Mouse (Mus musculus) neural tube, embryonic 14.5 days (tissue): ENCODE data around the gene Loxl3. TPM values are rescaled to one million over a fixed set of nuclear protein-coding genes. Genes with fewer than 3 reads are reported as not detected.

Source experiments
- ATAC-seq: fragments of 200-750 bp; cut with Nextera tagmentation; 2 replicates; pipeline ENCODE4 v1.8.0; 2017; ENCODE audit warnings: low read depth, mild to moderate bottlenecking, moderate TSS enrichment, moderate library complexity
- H3K27ac ChIP-seq: fragments of 300-500 bp; sonication (generic); 2 replicates; pipeline ENCODE4 v1.5.1; 2014; ENCODE audit warnings: low read depth, mild to moderate bottlenecking, control low read depth, low read length, moderate library complexity, mixed read lengths
- H3K27me3 ChIP-seq: fragments of 300-500 bp; sonication (generic); 2 replicates; pipeline ENCODE4 v1.6.1; 2014; ENCODE audit warnings: low read length; ENCODE audit not compliant: control insufficient read depth, insufficient read depth
- H3K36me3 ChIP-seq: fragments of 300-500 bp; sonication (generic); 2 replicates; pipeline ENCODE4 v1.6.1; 2014; ENCODE audit warnings: low read length, mixed read lengths; ENCODE audit not compliant: control insufficient read depth, insufficient read depth
- H3K4me1 ChIP-seq: fragments of 300-500 bp; sonication (generic); 2 replicates; pipeline ENCODE4 v1.6.1; 2014; ENCODE audit warnings: low read length; ENCODE audit not compliant: control insufficient read depth, insufficient read depth
- H3K4me2 ChIP-seq: fragments of 300-500 bp; sonication (generic); 2 replicates; pipeline ENCODE4 v1.6.1; 2014; ENCODE audit warnings: mild to moderate bottlenecking, low read depth, low read length, control low read depth
- H3K4me3 ChIP-seq: fragments of 300-500 bp; sonication (generic); 2 replicates; pipeline ENCODE4 v1.5.1; 2014; ENCODE audit warnings: low read depth, low read length, control low read depth, mixed read lengths
- H3K9ac ChIP-seq: fragments of 300-500 bp; sonication (generic); replicated peaks from 2 replicates; pipeline ENCODE4 v1.6.1; 2014; ENCODE audit warnings: low read depth, mild to moderate bottlenecking, control low read depth, low read length, mixed read lengths
- H3K9me3 ChIP-seq: fragments of 300-500 bp; sonication (generic); 2 replicates; pipeline ENCODE4 v1.6.1; 2016; ENCODE audit warnings: low read length; ENCODE audit not compliant: control insufficient read depth
- WGBS: fragments of 180-500 bp; shearing (Covaris S2); extraction: QIAGEN DNeasy Blood & Tissue Kit; methylation state at CpG from one replicate; pipeline ENCODE4 v1.1.7; 2014; 5-methylcytosine and 5-hydroxymethylcytosine counted together
- polyA plus RNA-seq: library from polyadenylated mRNA; unstranded; fragments of >200 nt; fragmentation: Nextera tagmentation; extraction: Ambion mirVana; gene quantifications from 2 replicates; pipeline ENCODE4 v1.2.1, GENCODE M21; 2014

The Loxl3 gene
- polyA plus RNA-seq, 1 experiment from 2014 or later = 4.2 TPM

- ATAC-seq = 0 out of 2 replicates have a peak, but pooled peaks have one; percentile 4
- 3% methylated on average over 26 of the region's 26 CpGs for WGBS
Observed at GRCm38 (mm10) chr6:83053136-83053960, 19.4 kb downstream of the Loxl3 start.

DNA sequence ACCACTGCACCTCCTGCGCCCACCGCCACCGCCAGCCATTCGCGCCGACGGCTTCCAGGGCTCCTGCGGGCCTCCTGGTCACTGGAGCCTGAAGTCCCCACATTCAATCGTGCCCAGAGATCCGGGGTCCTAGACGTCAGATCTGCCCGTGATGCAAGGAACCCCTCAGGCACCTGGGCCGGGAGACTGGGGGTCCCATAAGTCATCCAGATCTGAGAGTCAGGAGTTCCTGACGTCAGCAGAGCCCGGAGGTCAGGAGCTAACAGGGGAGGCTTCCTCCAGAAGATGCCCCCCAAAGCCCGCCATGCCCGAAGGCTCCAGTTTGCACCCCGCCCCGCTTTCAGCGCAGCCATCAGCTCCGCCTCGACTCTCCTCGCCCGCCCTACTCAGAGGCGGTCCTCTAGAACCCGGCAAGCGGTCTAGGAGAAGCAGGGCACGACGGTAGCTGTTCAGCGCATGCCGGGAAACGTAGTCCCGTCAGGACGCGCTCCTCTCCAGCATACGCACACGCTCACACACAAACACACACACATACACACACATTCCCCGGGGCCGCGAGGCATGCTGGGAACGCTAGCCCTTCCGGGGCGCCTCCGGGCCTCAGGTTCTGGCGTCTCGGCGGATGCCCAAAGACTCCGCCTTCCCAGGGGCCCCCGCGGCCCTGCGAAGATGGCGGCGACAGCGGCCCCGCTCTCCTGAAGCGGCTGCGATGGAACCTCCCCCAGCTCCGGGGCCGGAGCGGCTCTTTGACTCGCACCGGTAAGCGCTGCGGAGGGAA lies 20.3 kb downstream of the Loxl3 start, which contains the start of gene Aup1:
Gene Aup1, plus strand, starts transcription at position 448 of the 778 bp plus-strand sequence.
- peak; percentile 97 for ATAC-seq
- Histone ChIP-seq H3K4me3 (peak within 1 kb of the TSS; percentile 77), H3K4me2 (peak within 1 kb of the TSS; percentile 95), H3K4me1 (peaks cover 24% of the 10 kb centered on the region), H3K27me3 (no peaks in the 10 kb centered on the region), H3K36me3 (peaks cover 18% of the 10 kb centered on the region), H3K9ac (peak within 1 kb of the TSS; percentile 74), H3K9me3 (no peaks in the 10 kb centered on the region), H3K27ac (peak within 1 kb of the TSS; percentile 85)
- under 1% methylated on average over 64 of the region's 64 CpGs for WGBS

More at GRCm38 (mm10) chr6:83053136-83053960, 19.4 kb downstream of the Loxl3 start:
- Histone ChIP-seq H3K36me3 (peaks cover 18% of the 10 kb centered on the region), H3K9me3 (no peaks in the 10 kb centered on the region), H3K27me3 (no peaks in the 10 kb centered on the region), H3K9ac (peak overlapping the region; percentile 74), H3K4me3 (peak overlapping the region; percentile 77), H3K4me2 (peak overlapping the region; percentile 95), H3K4me1 (peaks cover 24% of the 10 kb centered on the region), H3K27ac (peak overlapping the region; percentile 85)

DNA sequence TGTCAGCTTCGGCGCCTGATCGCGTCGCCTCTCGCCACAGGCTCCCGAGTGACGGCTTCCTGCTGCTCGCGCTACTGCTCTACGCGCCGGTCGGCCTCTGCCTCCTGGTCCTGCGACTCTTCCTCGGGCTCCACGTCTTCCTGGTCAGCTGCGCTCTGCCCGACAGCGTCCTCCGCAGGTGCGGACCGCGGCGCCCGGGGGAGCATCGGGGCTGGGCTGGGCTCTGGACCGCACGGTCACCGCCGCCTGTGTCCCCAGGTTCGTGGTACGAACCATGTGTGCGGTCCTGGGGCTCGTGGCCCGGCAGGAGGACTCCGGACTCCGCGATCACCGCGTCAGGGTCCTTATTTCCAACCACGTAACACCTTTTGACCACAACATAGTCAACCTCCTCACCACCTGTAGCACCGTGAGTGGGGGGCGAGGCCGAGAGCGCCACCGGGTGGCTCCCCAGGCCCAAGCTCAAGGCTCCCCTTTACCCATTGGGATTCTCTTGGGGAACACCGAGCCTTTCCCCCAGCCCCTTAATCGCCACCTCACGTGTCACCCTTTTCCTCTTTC lies 21.0 kb downstream of the Loxl3 start, which contains the start of gene Htra2:
Gene Htra2, minus strand, starts transcription at position 403 of the 561 bp plus-strand sequence.
- peak within 1 kb of the TSS; percentile 77 for H3K4me3 ChIP-seq
- WGBS = under 1% methylated on average over 45 of the region's 50 CpGs
- peaks cover 18% of the 10 kb centered on the region for H3K36me3 ChIP-seq
- no peaks in the 10 kb centered on the region for H3K27me3 ChIP-seq
- H3K27ac ChIP-seq = peak within 1 kb of the TSS; percentile 85
- peak within 1 kb of the TSS; percentile 74 for H3K9ac ChIP-seq
- H3K9me3 ChIP-seq = no peaks in the 10 kb centered on the region
- ATAC-seq = peak; percentile 38; the same call in 1 of the 2 replicates
- peak within 1 kb of the TSS; percentile 95 for H3K4me2 ChIP-seq
- H3K4me1 ChIP-seq = peaks cover 24% of the 10 kb centered on the region

DNA sequence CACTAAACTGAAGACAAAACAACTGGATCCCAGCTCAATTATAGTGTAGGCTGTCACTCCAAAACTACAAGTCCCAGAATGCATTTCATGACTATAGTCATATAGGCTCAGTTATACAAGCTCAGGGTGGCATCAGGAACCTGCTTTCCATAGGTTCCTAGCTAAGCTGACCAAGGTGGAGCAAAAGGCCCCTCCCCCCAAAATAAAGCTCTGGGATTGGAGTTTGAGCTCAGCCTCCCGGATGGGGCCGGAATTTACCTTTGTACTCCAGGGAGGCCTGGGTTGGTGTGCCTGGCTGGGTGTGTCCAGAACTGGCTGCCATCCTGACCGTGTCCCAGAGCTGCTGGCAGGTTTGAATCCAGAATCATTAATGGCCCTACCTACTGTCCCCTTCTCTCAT lies 23.8 kb downstream of the Loxl3 start, which contains the start of gene Dqx1:
Gene Dqx1, plus strand, starts transcription at position 55 of the 400 bp plus-strand sequence.
- ATAC-seq = no peak
- peaks cover 20% of the 10 kb centered on the region for H3K4me1 ChIP-seq
- peaks cover 12% of the 10 kb centered on the region for H3K36me3 ChIP-seq
- H3K9ac ChIP-seq = no peak within 1 kb of the TSS
- 0 out of 2 replicates have a peak, but pooled peaks cover 5% of the 10 kb centered on the region for H3K27me3 ChIP-seq
- no peak within 1 kb of the TSS for H3K4me2 ChIP-seq
- 60% methylated on average over 3 of the region's 3 CpGs for WGBS
- H3K27ac ChIP-seq = no peak within 1 kb of the TSS
- no peaks in the 10 kb centered on the region for H3K9me3 ChIP-seq
- no peak within 1 kb of the TSS for H3K4me3 ChIP-seq

GRCm38 (mm10) chr6:83058725-83059124 lies 24.8 kb downstream of the Loxl3 start:
- Histone ChIP-seq H3K27ac (no peak overlapping the region), H3K9me3 (no peaks in the 10 kb centered on the region), H3K27me3 (peaks cover 13% of the 10 kb centered on the region; the same call in 1 of the 2 replicates), H3K36me3 (peaks cover 12% of the 10 kb centered on the region), H3K4me2 (no peak overlapping the region), H3K4me1 (peaks cover 13% of the 10 kb centered on the region), H3K4me3 (no peak overlapping the region), H3K9ac (no peak overlapping the region)
- no peak for ATAC-seq
- 88% methylated on average over 2 of the region's 2 CpGs for WGBS

GRCm38 (mm10) chr6:83065995-83066394 lies 32.0 kb downstream of the Loxl3 start:
- ATAC-seq = no peak
- Histone ChIP-seq H3K4me2 (no peak overlapping the region), H3K4me1 (no peaks in the 10 kb centered on the region), H3K27ac (no peak overlapping the region), H3K27me3 (peaks cover 70% of the 10 kb centered on the region), H3K9me3 (no peaks in the 10 kb centered on the region), H3K36me3 (no peaks in the 10 kb centered on the region), H3K4me3 (no peak overlapping the region), H3K9ac (no peak overlapping the region)
- WGBS = 54% methylated on average over 8 of the region's 8 CpGs

DNA sequence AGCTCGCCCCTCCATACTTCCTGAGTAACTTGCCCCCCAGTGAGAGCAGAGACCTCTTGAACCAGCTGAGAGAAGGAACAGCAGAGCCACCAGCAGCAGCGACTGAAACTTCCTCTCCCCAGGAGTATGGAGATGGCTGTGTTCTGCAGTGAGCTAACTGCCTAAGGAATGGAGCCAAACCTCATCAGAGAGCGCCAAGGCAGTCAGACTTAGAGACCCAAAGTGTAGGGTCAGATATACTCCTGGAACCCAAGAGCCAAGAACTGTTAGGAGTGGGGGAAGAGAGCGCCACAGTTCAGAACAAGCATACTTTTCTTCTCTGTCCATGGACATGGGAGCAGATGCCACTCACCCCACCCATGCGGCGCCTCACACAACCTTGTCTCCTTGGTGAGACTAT lies 32.5 kb downstream of the Loxl3 start:
- H3K36me3 ChIP-seq = no peaks in the 10 kb centered on the region
- H3K27ac ChIP-seq = no peak overlapping the region
- no peaks in the 10 kb centered on the region for H3K4me1 ChIP-seq
- H3K27me3 ChIP-seq = peaks cover 74% of the 10 kb centered on the region
- ATAC-seq = no peak
- H3K4me3 ChIP-seq = no peak overlapping the region
- H3K9ac ChIP-seq = no peak overlapping the region
- H3K9me3 ChIP-seq = no peaks in the 10 kb centered on the region
- WGBS = 45% methylated on average over 6 of the region's 6 CpGs
- H3K4me2 ChIP-seq = no peak overlapping the region

DNA sequence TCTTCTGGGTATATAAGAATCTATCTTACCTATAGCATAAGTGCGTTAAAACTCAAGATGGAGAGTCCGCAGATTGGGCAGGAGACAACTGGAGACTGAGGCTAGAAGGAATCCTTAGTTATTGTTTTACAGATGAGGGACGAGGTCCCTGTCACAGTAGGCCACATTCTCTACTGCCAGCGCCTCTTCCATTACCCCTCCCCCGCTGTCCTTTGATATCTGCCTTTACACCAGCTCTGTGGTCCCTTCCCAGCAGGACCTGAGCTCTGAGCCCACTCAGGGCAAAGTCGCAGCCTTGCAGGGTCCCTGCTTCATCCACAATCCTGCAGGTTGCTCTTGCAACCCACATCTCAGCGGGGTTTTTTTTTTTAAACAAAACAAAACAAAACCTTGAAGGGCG lies 34.2 kb downstream of the Loxl3 start:
- Histone ChIP-seq H3K4me1 (no peaks in the 10 kb centered on the region), H3K4me3 (no peak overlapping the region), H3K9ac (no peak overlapping the region), H3K4me2 (no peak overlapping the region), H3K9me3 (no peaks in the 10 kb centered on the region), H3K36me3 (no peaks in the 10 kb centered on the region), H3K27me3 (peaks cover 77% of the 10 kb centered on the region), H3K27ac (no peak overlapping the region)
- ATAC-seq = no peak
- WGBS = 5% methylated on average over 8 of the region's 8 CpGs
